Mouse (Mus musculus) hindbrain, postnatal 0 days (tissue): Measurements from ENCODE around the gene Gps2. TPM values are rescaled to one million over a fixed set of nuclear protein-coding genes. Genes with fewer than 3 reads are reported as not detected.
"Not testable (repeated sequence)": the region's sequence is repeated elsewhere in the genome, so short reads cannot be mapped to it uniquely, and the experiment has no call there.

Experiments
- ATAC-seq: fragments of 200-750 bp; cut with Nextera tagmentation; 2 replicates; pipeline ENCODE4 v1.8.0; 2017; ENCODE audit warnings: mild to moderate bottlenecking, moderate TSS enrichment, moderate library complexity
- DNase-seq: peaks from one replicate; pipeline ENCODE4 v3.0.0-alpha.2; 2015; ENCODE audit warnings: low spot score
- H3K27ac ChIP-seq: fragments of 300-500 bp; sonication (generic); 2 replicates; pipeline ENCODE4 v1.5.1; 2014; ENCODE audit warnings: mild to moderate bottlenecking
- H3K27me3 ChIP-seq: fragments of 300-500 bp; sonication (generic); 2 replicates; pipeline ENCODE4 v1.6.1; 2014; ENCODE audit warnings: low read length, mixed read lengths; ENCODE audit not compliant: insufficient read depth
- H3K36me3 ChIP-seq: fragments of 300-500 bp; sonication (generic); 2 replicates; pipeline ENCODE4 v1.6.1; 2014; ENCODE audit warnings: low read length, mixed read lengths; ENCODE audit not compliant: insufficient read depth
- H3K4me1 ChIP-seq: fragments of 300-500 bp; sonication (generic); 2 replicates; pipeline ENCODE4 v1.6.1; 2014; ENCODE audit warnings: antibody characterized with exemption, low read length, mixed read lengths; ENCODE audit not compliant: insufficient read depth
- H3K4me2 ChIP-seq: fragments of 300-500 bp; sonication (generic); 2 replicates; pipeline ENCODE4 v1.6.1; 2014; ENCODE audit warnings: low read depth, mild to moderate bottlenecking, low read length, moderate library complexity, mixed read lengths
- H3K4me3 ChIP-seq: fragments of 300-500 bp; sonication (generic); 2 replicates; pipeline ENCODE4 v1.5.1; 2014; ENCODE audit warnings: low read length
- H3K9ac ChIP-seq: fragments of 300-500 bp; sonication (generic); replicated peaks from 2 replicates; pipeline ENCODE4 v1.6.1; 2014; ENCODE audit warnings: mild to moderate bottlenecking, low read length, moderate library complexity, mixed read lengths
- H3K9me3 ChIP-seq: fragments of 300-500 bp; sonication (generic); 2 replicates; pipeline ENCODE4 v1.6.1; 2016; ENCODE audit warnings: low read length, mixed read lengths
- CTCF ChIP-seq: IDR thresholded peaks from 2 replicates; pipeline ENCODE4 v1.5.1; 2016; ENCODE audit warnings: antibody characterized with exemption, control low read depth, low read depth
- WGBS: fragments of 180-500 bp; shearing (Covaris S2); extraction: QIAGEN DNeasy Blood & Tissue Kit; methylation state at CpG from one replicate; pipeline ENCODE4 v1.1.7; 2014; 5-methylcytosine and 5-hydroxymethylcytosine counted together
- polyA plus RNA-seq: library from polyadenylated mRNA; unstranded; fragments of >200 nt; fragmentation: Nextera tagmentation; extraction: Ambion mirVana; gene quantifications from 2 replicates; pipeline ENCODE4 v1.2.1, GENCODE M21; 2015
- total RNA-seq: library from RNA; depleted of rRNA; stranded (reverse); fragments of >200 nt; gene quantifications from 2 replicates; pipeline ENCODE4 v1.2.3, GENCODE M21; 2014

Gps2 gene
- total and polyA plus RNA-seq, 2 experiments from 2014 or later = 65.9 to 67.6 TPM

- Histone ChIP-seq H3K36me3 (no peaks in the 10 kb centered on the region), H3K9me3 (no peaks in the 10 kb centered on the region), H3K9ac (no peak overlapping the region), H3K4me1 (no peaks in the 10 kb centered on the region), H3K27me3 (0 out of 2 replicates have a peak, but pooled peaks cover under 1% of the 10 kb centered on the region), H3K4me2 (no peak overlapping the region), H3K27ac (no peak overlapping the region), H3K4me3 (no peak overlapping the region)
- no peak for ATAC-seq
- no peak for TF ChIP-seq CTCF
- WGBS = 86% methylated on average over 4 of the region's 4 CpGs
- DNase-seq = no peak
Measured at GRCm38 (mm10) chr11:69929712-69930111, 16.0 kb downstream of the Gps2 start.

GRCm38 (mm10) chr11:69930176-69930575, 16.5 kb downstream of the Gps2 start:
- not testable (repeated sequence) for H3K27me3 ChIP-seq, DNase-seq, H3K4me2 ChIP-seq, H3K9me3 ChIP-seq, H3K4me3 ChIP-seq, ATAC-seq, H3K36me3 ChIP-seq, H3K9ac ChIP-seq, H3K27ac ChIP-seq, H3K4me1 ChIP-seq
- 90% methylated on average over 8 of the region's 8 CpGs for WGBS

- no peak overlapping the region for H3K9ac ChIP-seq
- no peaks in the 10 kb centered on the region for H3K36me3 ChIP-seq
- 69% methylated on average over 3 of the region's 3 CpGs for WGBS
- peaks cover 6% of the 10 kb centered on the region; the same call in 1 of the 2 replicates for H3K27me3 ChIP-seq
- H3K4me3 ChIP-seq = no peak overlapping the region
- ATAC-seq (no peak), DNase-seq (no peak)
- TF ChIP-seq CTCF = no peak
- H3K9me3 ChIP-seq = no peaks in the 10 kb centered on the region
- H3K4me2 ChIP-seq = no peak overlapping the region
- no peak overlapping the region for H3K27ac ChIP-seq
- peaks cover 7% of the 10 kb centered on the region; the same call in 1 of the 2 replicates for H3K4me1 ChIP-seq
Measured at GRCm38 (mm10) chr11:69930967-69931537, 17.4 kb downstream of the Gps2 start.

GRCm38 (mm10) chr11:69931769-69932168, 18.1 kb downstream of the Gps2 start:
- no peak for TF ChIP-seq CTCF
- DNase-seq (no peak), ATAC-seq (no peak)
- H3K4me1 ChIP-seq = peaks cover 14% of the 10 kb centered on the region; the same call in 1 of the 2 replicates
- 74% methylated on average over 8 of the region's 8 CpGs for WGBS
- no peak overlapping the region for H3K27ac ChIP-seq
- no peaks in the 10 kb centered on the region for H3K36me3 ChIP-seq
- no peak overlapping the region for H3K9ac ChIP-seq
- no peak overlapping the region for H3K4me3 ChIP-seq
- no peaks in the 10 kb centered on the region for H3K9me3 ChIP-seq
- H3K4me2 ChIP-seq = no peak overlapping the region
- peaks cover 6% of the 10 kb centered on the region; the same call in 1 of the 2 replicates for H3K27me3 ChIP-seq

GRCm38 (mm10) chr11:69932254-69932653, 18.6 kb downstream of the Gps2 start:
- H3K4me3 ChIP-seq = no peak overlapping the region
- peak; percentile 37 for DNase-seq
- peaks cover 16% of the 10 kb centered on the region; the same call in 1 of the 2 replicates for H3K4me1 ChIP-seq
- H3K4me2 ChIP-seq = no peak overlapping the region
- no peak for ATAC-seq
- peaks cover 6% of the 10 kb centered on the region; the same call in 1 of the 2 replicates for H3K27me3 ChIP-seq
- no peaks in the 10 kb centered on the region for H3K36me3 ChIP-seq
- no peaks in the 10 kb centered on the region for H3K9me3 ChIP-seq
- no peak overlapping the region for H3K9ac ChIP-seq
- peak; percentile 22 for TF ChIP-seq CTCF
- 48% methylated on average over 3 of the region's 3 CpGs for WGBS
- no peak overlapping the region for H3K27ac ChIP-seq

- H3K27ac ChIP-seq = no peak overlapping the region
- H3K4me1 ChIP-seq = peaks cover 16% of the 10 kb centered on the region; the same call in 1 of the 2 replicates
- no peak for DNase-seq
- no peak overlapping the region for H3K9ac ChIP-seq
- no peak for ATAC-seq
- no peak overlapping the region for H3K4me3 ChIP-seq
- no peak for TF ChIP-seq CTCF
- H3K4me2 ChIP-seq = no peak overlapping the region
- WGBS = 70% methylated on average over 4 of the region's 4 CpGs
- no peaks in the 10 kb centered on the region for H3K36me3 ChIP-seq
- H3K27me3 ChIP-seq = peaks cover 6% of the 10 kb centered on the region; the same call in 1 of the 2 replicates
- H3K9me3 ChIP-seq = no peaks in the 10 kb centered on the region
Measured at GRCm38 (mm10) chr11:69933066-69933465, 19.4 kb downstream of the Gps2 start.

- Histone ChIP-seq H3K4me1 (peaks cover 16% of the 10 kb centered on the region; the same call in 1 of the 2 replicates), H3K36me3 (no peaks in the 10 kb centered on the region), H3K4me3 (no peak overlapping the region; the same call in 1 of the 2 replicates), H3K4me2 (peak overlapping the region; percentile 29; the same call in 1 of the 2 replicates), H3K9ac (no peak overlapping the region), H3K27me3 (peaks cover 6% of the 10 kb centered on the region; the same call in 1 of the 2 replicates), H3K9me3 (no peaks in the 10 kb centered on the region), H3K27ac (no peak overlapping the region)
- peak; percentile 94 for TF ChIP-seq CTCF
- under 1% methylated on average over 18 of the region's 18 CpGs for WGBS
- peak; percentile 91 for DNase-seq
- peak; percentile 64 for ATAC-seq
Measured at GRCm38 (mm10) chr11:69934169-69934568, 20.5 kb downstream of the Gps2 start.
